Mouse (Mus musculus) hindbrain, postnatal 0 days (tissue): ENCODE measurements around the gene Kalrn. TPM values are rescaled to one million over a fixed set of nuclear protein-coding genes. Genes with fewer than 3 reads are reported as not detected.

ENCODE experiments used
- ATAC-seq: fragments of 200-750 bp; cut with Nextera tagmentation; 2 replicates; pipeline ENCODE4 v1.8.0; 2017; ENCODE audit warnings: mild to moderate bottlenecking, moderate TSS enrichment, moderate library complexity
- DNase-seq: peaks from one replicate; pipeline ENCODE4 v3.0.0-alpha.2; 2015; ENCODE audit warnings: low spot score
- H3K27ac ChIP-seq: fragments of 300-500 bp; sonication (generic); 2 replicates; pipeline ENCODE4 v1.5.1; 2014; ENCODE audit warnings: mild to moderate bottlenecking
- H3K27me3 ChIP-seq: fragments of 300-500 bp; sonication (generic); 2 replicates; pipeline ENCODE4 v1.6.1; 2014; ENCODE audit warnings: low read length, mixed read lengths; ENCODE audit not compliant: insufficient read depth
- H3K36me3 ChIP-seq: fragments of 300-500 bp; sonication (generic); 2 replicates; pipeline ENCODE4 v1.6.1; 2014; ENCODE audit warnings: low read length, mixed read lengths; ENCODE audit not compliant: insufficient read depth
- H3K4me1 ChIP-seq: fragments of 300-500 bp; sonication (generic); 2 replicates; pipeline ENCODE4 v1.6.1; 2014; ENCODE audit warnings: antibody characterized with exemption, low read length, mixed read lengths; ENCODE audit not compliant: insufficient read depth
- H3K4me2 ChIP-seq: fragments of 300-500 bp; sonication (generic); 2 replicates; pipeline ENCODE4 v1.6.1; 2014; ENCODE audit warnings: low read depth, mild to moderate bottlenecking, low read length, moderate library complexity, mixed read lengths
- H3K4me3 ChIP-seq: fragments of 300-500 bp; sonication (generic); 2 replicates; pipeline ENCODE4 v1.5.1; 2014; ENCODE audit warnings: low read length
- H3K9ac ChIP-seq: fragments of 300-500 bp; sonication (generic); replicated peaks from 2 replicates; pipeline ENCODE4 v1.6.1; 2014; ENCODE audit warnings: mild to moderate bottlenecking, low read length, moderate library complexity, mixed read lengths
- H3K9me3 ChIP-seq: fragments of 300-500 bp; sonication (generic); 2 replicates; pipeline ENCODE4 v1.6.1; 2016; ENCODE audit warnings: low read length, mixed read lengths
- CTCF ChIP-seq: IDR thresholded peaks from 2 replicates; pipeline ENCODE4 v1.5.1; 2016; ENCODE audit warnings: antibody characterized with exemption, control low read depth, low read depth
- WGBS: fragments of 180-500 bp; shearing (Covaris S2); extraction: QIAGEN DNeasy Blood & Tissue Kit; methylation state at CpG from one replicate; pipeline ENCODE4 v1.1.7; 2014; 5-methylcytosine and 5-hydroxymethylcytosine counted together
- polyA plus RNA-seq: library from polyadenylated mRNA; unstranded; fragments of >200 nt; fragmentation: Nextera tagmentation; extraction: Ambion mirVana; gene quantifications from 2 replicates; pipeline ENCODE4 v1.2.1, GENCODE M21; 2015
- total RNA-seq: library from RNA; depleted of rRNA; stranded (reverse); fragments of >200 nt; gene quantifications from 2 replicates; pipeline ENCODE4 v1.2.3, GENCODE M21; 2014

Kalrn gene
- total and polyA plus RNA-seq, 2 experiments from 2014 or later = 17.0 to 107 TPM

- peaks cover 9% of the 10 kb centered on the region; the same call in 1 of the 2 replicates for H3K4me1 ChIP-seq
- TF ChIP-seq CTCF = no peak
- no peaks in the 10 kb centered on the region for H3K27me3 ChIP-seq
- ATAC-seq (peak; percentile 27; the same call in 1 of the 2 replicates), DNase-seq (peak; percentile 68)
- H3K9ac ChIP-seq = no peak overlapping the region
- H3K4me3 ChIP-seq = no peak overlapping the region
- no peaks in the 10 kb centered on the region for H3K9me3 ChIP-seq
- no peaks in the 10 kb centered on the region for H3K36me3 ChIP-seq
- 38% methylated on average over 10 of the region's 10 CpGs for WGBS
- no peak overlapping the region for H3K27ac ChIP-seq
- H3K4me2 ChIP-seq = no peak overlapping the region
Observed at GRCm38 (mm10) chr16:34316253-34316652, 257.1 kb downstream of the Kalrn start.

GRCm38 (mm10) chr16:34314071-34314470 lies 259.3 kb downstream of the Kalrn start:
- DNase-seq (no peak), ATAC-seq (no peak)
- no peak overlapping the region for H3K9ac ChIP-seq
- no peaks in the 10 kb centered on the region for H3K36me3 ChIP-seq
- WGBS = 94% methylated on average over 10 of the region's 10 CpGs
- H3K27ac ChIP-seq = no peak overlapping the region
- no peaks in the 10 kb centered on the region for H3K27me3 ChIP-seq
- H3K4me3 ChIP-seq = no peak overlapping the region
- no peak for TF ChIP-seq CTCF
- no peak overlapping the region for H3K4me2 ChIP-seq
- peaks cover 9% of the 10 kb centered on the region; the same call in 1 of the 2 replicates for H3K4me1 ChIP-seq
- no peaks in the 10 kb centered on the region for H3K9me3 ChIP-seq

- H3K4me2 ChIP-seq = no peak overlapping the region
- no peaks in the 10 kb centered on the region for H3K36me3 ChIP-seq
- 50% methylated on average over 1 of the region's 1 CpGs for WGBS
- no peak overlapping the region for H3K4me3 ChIP-seq
- H3K4me1 ChIP-seq = peaks cover 4% of the 10 kb centered on the region; the same call in 1 of the 2 replicates
- H3K9me3 ChIP-seq = no peaks in the 10 kb centered on the region
- no peak for ATAC-seq
- DNase-seq = peak; percentile 41
- no peaks in the 10 kb centered on the region for H3K27me3 ChIP-seq
- H3K9ac ChIP-seq = no peak overlapping the region
- no peak overlapping the region for H3K27ac ChIP-seq
- TF ChIP-seq CTCF = no peak
Observed at GRCm38 (mm10) chr16:34311577-34311976, 261.8 kb downstream of the Kalrn start.

- 90% methylated on average over 8 of the region's 8 CpGs for WGBS
- ATAC-seq = no peak
Observed at GRCm38 (mm10) chr16:34310363-34310762, 263.0 kb downstream of the Kalrn start.

GRCm38 (mm10) chr16:34308324-34308723 lies 265.0 kb downstream of the Kalrn start:
- no peak for TF ChIP-seq CTCF

More at GRCm38 (mm10) chr16:34310363-34310762, 263.0 kb downstream of the Kalrn start:
- H3K36me3 ChIP-seq = no peaks in the 10 kb centered on the region
- no peak for TF ChIP-seq CTCF
- H3K4me1 ChIP-seq = no peaks in the 10 kb centered on the region; the same call in 1 of the 2 replicates
- no peaks in the 10 kb centered on the region for H3K27me3 ChIP-seq
- H3K9me3 ChIP-seq = no peaks in the 10 kb centered on the region
- no peak overlapping the region for H3K4me2 ChIP-seq
- no peak overlapping the region for H3K27ac ChIP-seq
- no peak overlapping the region for H3K4me3 ChIP-seq
- no peak for DNase-seq
- no peak overlapping the region for H3K9ac ChIP-seq

GRCm38 (mm10) chr16:34307458-34307857 lies 265.9 kb downstream of the Kalrn start:
- Histone ChIP-seq H3K9me3 (no peaks in the 10 kb centered on the region), H3K9ac (no peak overlapping the region), H3K27ac (no peak overlapping the region), H3K27me3 (no peaks in the 10 kb centered on the region), H3K4me2 (no peak overlapping the region), H3K4me3 (no peak overlapping the region), H3K36me3 (no peaks in the 10 kb centered on the region; the same call in 1 of the 2 replicates), H3K4me1 (no peaks in the 10 kb centered on the region; the same call in 1 of the 2 replicates)
- TF ChIP-seq CTCF = no peak
- ATAC-seq (no peak; the same call in 1 of the 2 replicates), DNase-seq (no peak)
- WGBS = 73% methylated on average over 9 of the region's 9 CpGs

More at GRCm38 (mm10) chr16:34308324-34308723, 265.0 kb downstream of the Kalrn start:
- WGBS = 97% methylated on average over 1 of the region's 1 CpGs
- no peak for ATAC-seq
- no peaks in the 10 kb centered on the region; the same call in 1 of the 2 replicates for H3K36me3 ChIP-seq
- no peak for DNase-seq
- no peak overlapping the region for H3K4me3 ChIP-seq
- H3K4me1 ChIP-seq = no peaks in the 10 kb centered on the region; the same call in 1 of the 2 replicates
- H3K27me3 ChIP-seq = no peaks in the 10 kb centered on the region
- H3K4me2 ChIP-seq = no peak overlapping the region
- H3K27ac ChIP-seq = no peak overlapping the region
- H3K9me3 ChIP-seq = no peaks in the 10 kb centered on the region
- no peak overlapping the region for H3K9ac ChIP-seq

- Histone ChIP-seq H3K4me2 (no peak overlapping the region), H3K9me3 (no peaks in the 10 kb centered on the region), H3K4me3 (no peak overlapping the region), H3K27me3 (no peaks in the 10 kb centered on the region), H3K9ac (no peak overlapping the region), H3K36me3 (no peaks in the 10 kb centered on the region; the same call in 1 of the 2 replicates), H3K27ac (no peak overlapping the region), H3K4me1 (no peaks in the 10 kb centered on the region; the same call in 1 of the 2 replicates)
- DNase-seq (peak; percentile 50), ATAC-seq (0 out of 2 replicates have a peak, but pooled peaks have one; percentile 41)
- TF ChIP-seq CTCF = no peak
- 53% methylated on average over 4 of the region's 4 CpGs for WGBS
Observed at GRCm38 (mm10) chr16:34305586-34305985, 267.7 kb downstream of the Kalrn start.
